Mouse (Mus musculus) monocyte, adult 5-6 weeks (primary cell): Measurements from ENCODE around the gene Cxcr5. TPM values are rescaled to one million over a fixed set of nuclear protein-coding genes. Genes with fewer than 3 reads are reported as not detected.

Experiments used
- ATAC-seq: fragments of 153-309, 156-312 bp; replicated peaks from 2 replicates; pipeline ENCODE4 v1.8.0; 2017; ENCODE audit warnings: mild to moderate bottlenecking; ENCODE audit not compliant: low TSS enrichment, insufficient number of reproducible peaks, severe bottlenecking, poor library complexity, low FRiP score
- total RNA-seq: library from RNA; stranded (forward); fragments of 200-1000, 200-491, 200-594 nt; gene quantifications from 3 replicates; pipeline ENCODE4 v1.2.3, GENCODE M21; 2017

Cxcr5 gene
- total RNA-seq, 1 experiment from 2014 or later: 17.5 TPM

DNA sequence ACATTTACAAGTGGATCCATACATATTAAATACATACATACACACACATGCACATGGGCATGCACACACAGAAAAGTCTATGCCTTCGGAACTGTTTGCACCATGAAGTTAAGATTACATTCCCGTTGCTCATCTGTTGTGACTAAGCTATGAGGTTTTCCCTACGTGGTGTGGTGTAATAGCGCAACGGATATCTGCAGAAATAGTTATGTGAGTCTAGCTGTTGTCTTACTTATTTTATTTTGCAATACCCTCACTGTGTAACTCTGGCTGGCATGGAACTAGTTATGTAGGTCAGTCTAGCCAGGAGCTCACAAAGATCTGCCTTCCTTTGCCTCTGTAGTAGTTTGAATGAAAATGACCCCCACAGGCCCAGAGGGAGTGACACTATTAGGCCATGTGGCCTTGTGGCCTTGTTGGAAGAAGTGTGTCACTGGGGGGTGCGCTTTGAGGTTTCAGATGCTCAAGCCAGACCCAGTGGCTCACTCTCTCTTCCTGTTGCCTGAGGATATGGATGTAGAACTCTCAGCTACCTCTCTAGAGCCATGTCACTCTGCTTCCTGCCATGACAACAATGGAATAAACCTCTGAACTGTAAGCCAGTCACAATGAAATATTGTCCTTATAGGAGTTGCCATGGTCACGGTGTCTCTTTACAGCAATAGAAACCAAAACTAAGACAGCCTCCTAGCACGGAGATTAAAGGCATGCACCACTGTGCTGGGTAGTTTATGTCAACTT, 13.1 kb downstream of the Cxcr5 start:
- ATAC-seq: no peak

DNA sequence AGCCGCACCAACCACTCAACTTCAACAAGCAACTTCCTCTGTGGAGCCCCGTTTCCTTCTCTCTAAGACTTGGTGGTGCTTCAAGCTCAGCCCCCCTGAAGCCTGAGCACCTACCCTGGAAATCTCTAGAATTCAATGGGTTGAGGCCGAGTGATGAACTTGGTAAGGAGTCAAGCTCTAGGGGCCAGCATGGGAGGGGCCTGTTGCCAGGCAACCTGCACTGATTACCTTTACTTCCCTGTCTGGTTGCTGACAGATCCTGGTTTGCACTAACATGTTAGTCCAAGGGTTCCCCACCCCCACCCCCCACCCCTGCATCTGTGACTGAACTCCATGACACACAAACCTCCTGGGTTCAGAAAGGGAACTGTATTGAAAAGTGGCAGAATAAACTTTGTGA, 16.7 kb downstream of the Cxcr5 start:
- 0 out of 2 replicates have a peak, but pooled peaks have one; percentile 11 for ATAC-seq

DNA sequence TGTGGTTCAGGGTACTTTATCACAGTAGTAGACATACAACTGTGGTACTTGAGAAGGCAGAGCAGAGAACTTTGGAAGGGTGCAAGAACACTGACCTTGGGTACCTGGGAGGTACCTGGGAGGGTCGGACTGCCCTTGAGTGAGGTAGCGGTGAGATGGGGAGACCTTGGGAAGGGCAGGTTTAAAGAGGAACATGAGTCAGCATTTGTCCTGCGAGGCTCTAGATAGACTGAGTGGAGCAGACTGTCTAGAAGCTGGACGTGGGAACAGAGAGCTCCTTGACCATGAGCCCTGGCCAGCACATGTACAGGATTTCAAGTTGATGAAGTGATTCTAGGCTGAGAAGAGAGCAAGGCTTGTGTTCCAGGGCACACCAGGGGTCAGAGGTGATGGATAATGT, 19.3 kb downstream of the Cxcr5 start:
- ATAC-seq: no peak

DNA sequence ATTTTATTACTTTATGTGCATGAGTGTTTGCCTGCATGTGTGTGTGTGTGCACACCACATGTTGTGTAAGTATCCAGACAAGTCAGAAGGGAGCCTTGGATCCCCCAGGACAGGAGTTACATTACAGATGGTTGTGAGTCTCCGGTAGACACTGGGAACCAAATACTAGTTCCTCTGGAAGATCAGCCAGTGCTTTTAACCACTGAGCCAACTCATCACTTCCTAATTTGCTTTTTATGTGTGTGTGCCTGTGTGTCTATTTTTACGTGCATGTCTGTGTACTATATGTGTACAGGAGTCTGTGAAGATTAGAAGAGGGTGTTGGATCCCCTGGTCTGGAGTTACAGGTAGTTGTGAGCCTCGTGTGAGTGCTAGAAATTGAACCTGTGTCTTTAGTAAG, 21.0 kb downstream of the Cxcr5 start:
- ATAC-seq: no peak

DNA sequence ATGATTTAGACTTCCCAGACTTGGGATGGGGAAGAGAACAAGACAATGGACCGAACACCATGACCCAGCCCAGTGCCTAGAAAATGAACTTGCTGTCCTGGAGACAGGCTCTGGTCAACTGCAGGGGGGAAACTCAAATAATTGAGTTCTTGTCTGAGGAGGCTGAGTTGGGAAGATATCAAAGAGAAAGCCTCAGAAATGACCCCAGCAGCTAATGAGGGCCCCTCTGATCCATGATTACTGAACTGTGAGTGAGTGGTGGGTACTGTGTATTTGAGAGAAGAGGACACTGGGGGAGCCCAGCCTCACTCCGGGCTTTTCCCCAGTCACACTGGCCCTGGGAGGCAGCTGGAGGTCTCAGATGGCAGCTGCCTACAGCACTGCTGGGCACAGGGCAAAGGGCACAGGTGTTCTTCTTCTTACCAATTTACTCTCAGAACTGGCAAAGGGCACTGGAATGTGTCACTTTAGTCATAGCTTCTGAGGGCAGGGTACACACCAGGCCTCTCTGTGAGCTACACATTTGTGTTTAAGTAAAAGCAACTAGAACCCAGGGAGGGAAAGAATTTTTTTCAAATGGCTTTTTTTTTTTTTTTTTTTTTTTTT, 21.8 kb downstream of the Cxcr5 start:
- no peak for ATAC-seq

DNA sequence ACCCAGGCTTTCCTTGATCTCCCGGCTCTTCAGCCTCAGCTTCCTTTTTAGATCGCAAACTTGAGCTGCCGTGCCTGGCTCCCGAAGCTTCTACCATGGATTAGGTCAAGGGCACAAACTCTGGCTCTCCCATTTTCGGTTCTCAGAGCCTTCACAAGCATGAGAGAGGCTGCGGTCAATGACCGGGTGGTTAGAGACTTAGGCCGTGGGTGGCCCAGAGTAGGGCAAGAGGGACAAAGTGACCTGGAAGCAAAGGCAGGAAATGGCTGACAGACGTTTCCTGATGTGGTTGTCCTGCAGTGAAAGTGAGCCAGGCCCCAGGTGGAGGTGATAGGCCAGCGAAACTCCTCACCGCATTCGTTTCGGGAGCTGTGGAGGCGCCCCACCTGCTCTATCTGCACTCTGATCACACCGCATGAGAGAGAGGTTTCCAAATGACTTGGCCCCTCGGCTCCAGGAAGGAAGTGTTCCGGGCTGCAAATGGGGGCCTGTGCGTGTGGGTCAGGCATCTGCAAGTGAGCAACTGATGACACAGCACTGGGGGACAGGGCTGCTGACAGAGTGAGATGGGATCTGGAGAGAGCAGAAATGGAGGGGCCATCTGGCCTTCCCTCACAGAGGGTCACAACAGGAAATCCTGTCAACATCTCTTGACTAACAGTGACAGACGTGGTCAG, 23.9 kb downstream of the Cxcr5 start:
- peak; percentile 42 for ATAC-seq

DNA sequence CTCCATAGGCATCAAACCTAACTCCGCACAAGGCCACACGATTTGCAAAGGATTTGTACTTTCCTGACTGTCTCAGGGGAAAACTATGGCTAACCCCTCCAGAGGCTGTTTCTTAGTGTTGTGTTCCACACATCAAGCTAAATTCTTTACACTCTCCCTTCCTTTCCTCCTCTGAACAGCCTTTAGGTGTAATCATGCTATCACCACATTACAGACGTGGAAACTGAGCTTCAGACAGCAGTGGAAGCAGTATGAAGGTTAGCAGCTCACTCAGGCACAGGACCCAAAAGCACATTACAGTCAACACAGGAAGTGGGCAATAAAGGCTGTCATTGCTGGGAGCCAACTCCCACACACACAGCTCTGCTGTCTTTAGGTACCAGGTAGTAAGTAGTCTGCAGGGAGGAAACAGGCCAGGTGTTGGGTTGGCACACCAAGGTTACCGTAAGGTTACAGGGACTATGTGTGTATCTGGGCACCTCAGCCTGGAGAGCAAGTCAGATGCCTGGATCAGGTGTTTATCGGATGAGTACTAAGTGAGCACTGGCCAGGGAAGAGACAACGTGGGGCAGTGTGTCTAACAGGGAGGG, 28.6 kb downstream of the Cxcr5 start:
- ATAC-seq: no peak

DNA sequence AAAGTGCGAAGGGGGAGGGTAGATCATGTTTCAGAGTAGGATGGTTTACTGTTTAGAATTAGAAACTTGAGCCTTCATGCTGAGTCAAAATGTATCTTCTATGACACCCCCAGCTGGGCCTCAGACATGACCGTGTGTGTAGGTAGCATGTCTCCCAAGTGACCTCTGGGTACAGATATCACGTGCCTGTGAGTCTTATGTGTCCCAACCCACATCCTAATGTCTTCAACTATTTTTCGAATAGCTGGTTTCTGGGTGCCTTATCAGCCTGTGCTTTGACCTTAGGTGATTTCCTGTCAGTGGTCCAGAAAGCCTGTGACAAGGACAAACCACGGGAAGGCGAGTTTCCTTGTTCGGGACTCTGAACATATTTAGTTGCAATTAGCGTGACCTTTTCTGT, 33.3 kb downstream of the Cxcr5 start:
- no peak for ATAC-seq

DNA sequence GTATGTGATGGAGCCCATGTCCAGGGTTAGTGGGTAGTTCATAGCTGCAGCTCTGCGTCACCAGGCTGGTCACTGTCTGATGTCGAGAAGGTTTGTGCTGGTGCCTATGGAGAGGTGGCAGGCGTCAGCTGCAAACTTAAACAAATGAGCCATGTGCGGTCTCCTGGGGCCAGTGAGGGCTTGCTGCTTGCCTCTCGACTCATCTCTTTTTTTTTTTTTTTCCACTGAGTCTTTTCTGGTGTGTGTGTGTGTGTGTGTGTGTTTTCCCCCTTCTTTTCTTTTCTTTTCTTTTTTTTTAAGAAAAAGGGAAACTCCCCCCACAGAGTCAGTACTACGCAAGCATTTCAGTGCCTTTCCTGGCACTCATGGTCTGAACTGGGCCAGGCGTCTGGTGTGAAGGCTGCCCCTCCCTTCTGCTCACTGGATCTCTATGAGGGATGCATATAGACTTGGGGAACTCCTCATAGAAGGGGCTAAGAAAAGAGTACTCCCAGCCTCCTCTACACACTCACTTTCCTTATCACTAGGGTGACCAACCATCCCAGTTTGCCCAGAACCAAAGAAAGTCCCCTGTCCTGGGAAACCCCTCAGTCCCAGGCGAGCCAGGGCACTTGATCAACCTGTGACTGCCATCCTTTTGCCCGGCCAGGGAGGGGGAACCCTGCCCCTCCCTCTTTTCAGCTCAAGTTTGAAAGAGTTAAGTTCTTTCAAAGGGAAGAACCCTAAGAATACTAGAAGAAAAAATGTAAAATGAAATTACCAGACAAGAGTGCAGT, 35.2 kb downstream of the Cxcr5 start:
- ATAC-seq: peak; percentile 54; the same call in 1 of the 2 replicates

DNA sequence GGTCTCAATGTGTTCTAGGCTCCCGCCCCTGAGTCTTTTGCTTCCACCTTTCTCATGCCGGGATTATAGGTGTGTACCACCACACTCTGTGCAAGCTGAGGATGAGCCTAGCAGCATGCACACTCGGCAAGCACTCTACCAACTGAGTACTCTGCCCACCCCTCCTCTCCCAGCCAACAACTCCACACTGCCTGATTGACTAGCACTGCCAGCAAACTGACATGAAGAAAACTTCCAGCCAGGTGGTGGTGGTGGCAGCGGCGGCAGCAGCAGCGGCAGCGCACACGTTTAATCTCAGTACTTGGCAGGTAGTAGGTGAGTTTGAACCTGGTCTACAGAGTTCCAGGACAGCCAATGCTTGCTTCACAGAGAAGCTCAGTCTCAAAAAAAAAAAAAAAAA, 36.1 kb downstream of the Cxcr5 start:
- no peak for ATAC-seq

DNA sequence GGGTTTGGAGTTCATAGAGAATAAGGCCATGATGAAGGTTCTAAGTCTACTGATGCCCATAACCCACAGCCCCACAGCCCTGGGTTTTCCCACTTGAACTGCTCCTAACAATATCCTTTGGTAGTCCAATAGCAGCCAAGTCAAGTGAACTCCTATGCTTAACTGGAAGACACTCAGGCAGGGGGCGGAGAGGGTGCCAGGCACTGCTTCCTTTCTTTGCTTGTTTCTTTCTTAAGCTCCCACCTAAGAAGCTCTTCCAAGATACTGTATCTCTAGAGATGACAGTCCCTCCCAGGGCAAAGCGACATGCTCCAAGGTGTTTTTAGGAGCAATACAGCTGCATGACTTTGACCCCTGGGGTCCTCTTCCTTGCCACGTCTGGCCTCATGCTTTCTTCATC, 36.7 kb downstream of the Cxcr5 start:
- ATAC-seq: no peak

DNA sequence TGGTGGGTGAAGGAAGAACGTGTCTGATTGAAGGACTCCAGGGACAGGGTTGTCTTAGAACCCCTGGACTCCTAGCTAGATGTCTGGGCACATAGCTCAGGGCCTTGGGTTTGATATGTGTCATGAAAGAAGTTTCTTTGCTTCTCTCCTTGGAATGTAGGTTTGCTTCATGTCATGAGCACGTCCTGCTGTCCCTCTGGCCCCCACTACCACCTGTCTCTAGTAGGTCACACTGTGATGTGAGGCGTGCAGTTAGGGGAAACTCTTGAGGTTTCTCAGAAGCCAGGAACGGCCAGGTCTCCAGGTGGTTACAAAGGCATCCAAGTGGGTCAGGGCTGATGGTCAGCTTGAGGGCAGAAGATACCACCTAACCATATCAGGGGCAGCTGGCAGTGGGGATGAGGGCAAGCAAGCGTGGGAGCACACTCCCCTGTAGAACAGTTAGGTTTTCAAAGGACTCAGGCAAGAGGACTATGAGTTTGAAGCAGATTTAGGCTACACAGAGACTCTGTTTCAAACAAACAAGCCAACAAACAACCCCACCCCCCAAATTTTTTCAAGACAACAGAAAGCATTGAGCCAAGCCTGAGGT, 37.3 kb downstream of the Cxcr5 start:
- ATAC-seq: no peak

DNA sequence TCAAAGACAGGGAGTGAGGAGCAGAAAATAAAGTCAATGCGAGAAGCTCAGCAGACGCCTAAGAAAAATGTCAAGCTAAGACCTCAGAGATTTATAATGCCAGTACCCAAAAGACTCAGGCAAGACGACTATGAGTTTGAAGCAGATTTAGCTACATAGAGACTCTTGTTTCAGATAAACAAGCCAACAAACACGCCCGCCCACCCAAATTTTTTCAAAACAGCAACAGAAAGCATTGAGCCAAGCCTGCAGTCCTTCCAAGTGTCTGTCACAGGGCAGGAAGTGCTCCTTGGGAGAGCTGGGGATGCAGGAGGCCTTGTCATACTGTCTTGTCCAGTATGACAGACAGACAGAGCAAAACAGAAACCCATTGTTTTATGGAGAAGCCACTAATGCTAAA, 38.0 kb downstream of the Cxcr5 start:
- no peak for ATAC-seq

DNA sequence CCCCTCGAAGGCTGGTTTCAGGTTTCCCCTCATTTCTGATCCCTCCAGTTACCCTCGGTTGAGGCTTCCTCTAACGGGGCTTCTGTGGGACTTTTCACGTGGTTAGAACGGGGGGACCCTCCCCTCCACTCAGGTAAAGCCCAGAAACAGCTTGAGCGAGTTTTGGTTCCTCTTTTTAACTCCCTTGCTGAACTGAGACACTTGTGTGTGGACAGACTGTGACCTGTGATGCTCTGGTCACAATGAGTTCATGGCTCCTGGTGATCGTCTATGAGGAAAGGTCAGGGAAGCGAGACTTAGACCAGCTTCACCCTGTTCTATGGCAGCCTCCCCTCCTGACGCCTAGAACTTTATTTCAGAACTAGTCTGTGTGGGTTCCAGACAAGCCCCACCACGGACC, 39.8 kb downstream of the Cxcr5 start:
- peak; percentile 38 for ATAC-seq

DNA sequence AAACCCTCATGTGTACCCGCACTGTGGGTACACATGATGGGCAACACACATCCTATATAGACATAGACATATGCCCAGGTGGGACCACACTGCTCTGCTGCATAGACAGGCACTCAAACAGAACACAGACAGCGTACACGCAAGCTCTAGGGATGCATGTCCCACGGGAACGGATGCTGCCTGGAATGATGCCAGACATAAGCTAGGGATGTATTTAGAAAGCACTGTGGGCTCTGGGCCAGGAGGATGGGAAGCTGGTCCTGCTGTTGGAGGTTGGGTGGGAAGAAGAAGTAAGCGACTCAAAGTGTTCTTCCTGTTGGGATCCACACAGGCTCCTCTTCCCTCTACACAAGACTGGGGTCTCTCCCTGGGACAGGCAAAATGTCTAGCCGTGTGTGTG, 43.6 kb downstream of the Cxcr5 start:
- no peak for ATAC-seq

DNA sequence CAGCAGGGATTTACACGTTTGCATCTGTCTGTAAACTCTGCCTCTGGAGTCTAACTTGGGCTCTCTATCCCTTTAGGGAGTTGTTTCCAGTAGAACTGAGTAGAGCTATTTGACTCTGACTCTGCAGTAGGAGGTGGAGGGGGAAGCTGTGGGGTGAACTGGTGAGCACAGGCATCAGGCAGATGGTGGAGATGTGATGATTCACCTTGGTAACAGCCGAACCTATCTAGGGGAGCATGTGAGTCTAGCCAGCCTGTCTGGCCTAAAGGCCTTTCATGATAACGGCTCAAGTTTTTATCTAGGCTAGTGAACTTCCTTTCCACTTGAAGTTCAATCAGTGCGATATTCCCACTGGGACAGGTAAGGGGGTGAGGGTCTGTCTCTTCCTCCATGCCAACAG, 44.3 kb downstream of the Cxcr5 start:
- ATAC-seq: no peak

DNA sequence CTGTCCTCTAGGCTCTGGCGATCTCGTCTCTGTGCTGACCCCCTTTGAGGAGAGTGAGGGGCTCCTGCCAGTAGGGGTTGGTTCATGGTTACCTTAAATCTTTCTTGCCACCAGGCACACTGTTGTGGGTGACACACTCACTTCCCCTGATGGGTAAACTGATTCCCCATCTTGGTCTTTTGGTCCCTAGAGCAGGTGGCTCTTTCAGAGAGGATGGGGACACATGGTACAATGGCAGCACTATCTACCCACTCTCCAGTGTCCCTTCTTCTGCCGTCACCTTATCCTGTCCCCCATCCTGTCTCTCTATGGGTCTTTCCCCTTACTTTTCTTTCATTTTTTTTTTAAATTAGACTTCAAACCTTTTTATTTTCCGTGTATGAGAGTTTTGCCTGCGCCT, 45.8 kb downstream of the Cxcr5 start:
- ATAC-seq: no peak

DNA sequence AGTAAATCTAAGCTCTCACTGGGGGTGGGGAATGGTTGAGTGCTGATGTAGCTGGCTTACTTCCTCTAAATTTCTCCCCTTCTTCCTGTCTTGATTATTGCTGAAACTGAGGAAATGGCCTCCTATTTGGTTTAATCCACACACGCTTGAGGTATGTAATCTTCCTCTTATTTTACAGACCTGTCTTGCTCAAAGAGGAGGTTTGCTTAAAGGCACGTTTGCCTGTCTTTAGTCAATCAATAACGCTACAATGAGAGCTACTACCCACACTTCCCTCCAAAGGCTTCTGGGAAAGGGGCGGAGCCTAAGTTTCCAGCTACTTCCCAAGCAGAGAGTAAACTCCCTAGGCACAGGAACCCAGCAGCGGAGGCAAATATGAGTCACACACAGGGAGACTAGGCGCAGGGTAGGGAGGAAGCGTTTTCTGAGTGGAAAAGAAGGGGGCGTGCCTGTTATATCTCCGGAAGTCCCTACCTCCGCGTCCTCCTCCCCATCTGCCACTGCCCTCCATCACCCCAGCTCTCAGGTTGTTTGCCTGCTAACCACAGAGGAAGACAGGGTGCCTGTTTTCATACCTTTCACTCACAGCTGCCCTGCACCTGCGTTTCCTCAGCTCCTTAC, 46.4 kb downstream of the Cxcr5 start:
- peak; percentile 22; the same call in 1 of the 2 replicates for ATAC-seq
